Mouse (Mus musculus) liver, postnatal 0 days (tissue): Measurements from ENCODE around the gene Myo6.

ENCODE experiments used
- CTCF ChIP-seq: sonication (generic); IDR thresholded peaks from 2 replicates; pipeline ENCODE4 v1.5.1; 2016; ENCODE audit warnings: antibody characterized with exemption, low read depth
- EP300 ChIP-seq: IDR thresholded peaks from 2 replicates; pipeline ENCODE4 v1.6.1; 2016; ENCODE audit warnings: antibody characterized with exemption, low read depth, mild to moderate bottlenecking

GRCm38 (mm10) chr9:80299031-80299430 lies 134.2 kb downstream of the Myo6 start:
- TF ChIP-seq CTCF (no peak), EP300 (no peak)
